Mouse (Mus musculus) urinary bladder, postnatal 14 days (tissue): Measurements from ENCODE around the gene Rab43.

Experiments used
- DNase-seq: peaks from one replicate; pipeline ENCODE4 v3.0.0; 2021; ENCODE audit warnings: low spot score

Gene Rab43

GRCm38 (mm10) chr6:87748531-87748930 lies 63.4 kb downstream of the Rab43 start:
- DNase-seq: no peak

- DNase-seq: no peak
Measured at GRCm38 (mm10) chr6:87748078-87748477, 63.9 kb downstream of the Rab43 start.

GRCm38 (mm10) chr6:87746849-87747248 lies 65.1 kb downstream of the Rab43 start:
- DNase-seq: peak; percentile 65

GRCm38 (mm10) chr6:87746059-87746458 lies 65.9 kb downstream of the Rab43 start:
- peak; percentile 26 for DNase-seq

- no peak for DNase-seq
Measured at GRCm38 (mm10) chr6:87745301-87745700, 66.7 kb downstream of the Rab43 start.

GRCm38 (mm10) chr6:87744632-87745031 lies 67.3 kb downstream of the Rab43 start:
- DNase-seq: no peak

GRCm38 (mm10) chr6:87743281-87743680 lies 68.7 kb downstream of the Rab43 start:
- no peak for DNase-seq

GRCm38 (mm10) chr6:87742804-87743203 lies 69.2 kb downstream of the Rab43 start:
- DNase-seq: no peak

GRCm38 (mm10) chr6:87741978-87742377 lies 70.0 kb downstream of the Rab43 start:
- DNase-seq: no peak

- no peak for DNase-seq
Measured at GRCm38 (mm10) chr6:87740496-87740895, 71.5 kb downstream of the Rab43 start.

GRCm38 (mm10) chr6:87739898-87740297 lies 72.1 kb downstream of the Rab43 start:
- DNase-seq: no peak
